Mouse (Mus musculus) E14TG2a.4 (cell line): ENCODE data around the gene Slc9a6.

ENCODE experiments used
- CTCF ChIP-seq: conservative IDR thresholded peaks from 2 replicates; pipeline ENCODE4 v1.5.1; 2014; ENCODE audit warnings: low read length
- NANOG ChIP-seq: IDR thresholded peaks from 2 replicates; pipeline ENCODE4 v1.6.1; 2014; ENCODE audit warnings: borderline replicate concordance, low read length, mixed read lengths
- POU5F1 ChIP-seq: IDR thresholded peaks from 2 replicates; pipeline ENCODE4 v1.6.1; 2014; ENCODE audit warnings: low read length, borderline replicate concordance

DNA sequence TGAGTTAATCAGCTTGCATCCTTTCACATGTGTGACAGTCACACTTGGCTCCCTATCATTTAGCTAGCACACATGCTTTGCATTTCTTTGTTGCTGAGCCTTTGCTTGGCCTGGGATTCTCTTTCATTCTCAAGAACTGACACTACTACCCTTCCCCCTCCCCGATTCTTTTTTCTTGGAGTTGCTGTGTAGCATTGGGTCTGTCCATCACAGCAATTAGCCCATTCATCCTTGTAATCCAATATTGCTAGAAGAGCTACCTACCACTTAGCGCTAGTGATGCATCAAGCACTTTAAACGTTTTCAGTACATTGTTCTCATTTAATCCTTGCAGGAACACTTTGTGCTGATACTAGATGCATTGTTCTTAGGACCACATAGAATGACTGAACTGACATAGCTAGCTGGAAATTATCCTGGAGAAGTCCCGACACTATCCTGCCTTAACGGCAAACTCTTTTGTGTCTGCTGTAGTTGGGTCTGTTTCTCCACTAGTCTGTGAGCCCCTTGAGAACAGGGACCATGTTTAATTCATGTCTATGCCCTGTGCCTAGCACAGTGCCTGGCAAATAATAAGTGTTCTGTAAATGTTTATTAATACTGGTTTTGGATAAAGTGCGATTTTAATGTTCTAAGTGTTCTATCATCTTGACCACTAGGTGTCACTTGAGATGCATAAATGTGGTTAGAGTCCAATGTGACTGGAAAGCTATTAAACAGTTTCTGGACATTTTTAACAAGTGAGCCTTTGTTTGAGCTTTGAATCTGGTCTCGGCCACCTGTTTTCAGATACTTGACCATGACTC, 40.2 kb downstream of the Slc9a6 start:
- peak; percentile 26 for TF ChIP-seq CTCF
- TF ChIP-seq NANOG = no peak
- no peak for TF ChIP-seq POU5F1
